Mouse (Mus musculus): ENCODE data around the gene Aicda. TPM values are rescaled to one million over a fixed set of nuclear protein-coding genes. Genes with fewer than 3 reads are reported as not detected.

Aicda gene
- total and polyA plus RNA-seq, 3 experiments = 5.4 to 41.1 (median 33.3) TPM

GRCm38 (mm10) chr6:122565070-122565784, 11.6 kb downstream of the Aicda start:
- in situ Hi-C loops (cut with MboI; ENCODE audit: low pct_ligation_motif_present, low pct_unique_long_range_greater_than_20kb, low sequenced_read_pairs) = no loop called here
- no peak overlapping the region for H3K27ac ChIP-seq (ENCODE audit: insufficient read depth, low read depth)

GRCm38 (mm10) chr6:122569113-122569512, 15.5 kb downstream of the Aicda start:
- Histone ChIP-seq H3K9me3 (replicated peaks; ENCODE audit: low read length) (peaks cover 2% of the 10 kb centered on the region), H3K4me2 (ENCODE audit: insufficient read depth, low read depth, poor library complexity, severe bottlenecking) (no peak overlapping the region), H3K79me2 (replicated peaks; ENCODE audit: control insufficient read depth, extremely low read depth, insufficient read depth, poor library complexity, severe bottlenecking) (no peaks in the 10 kb centered on the region), H3K27me3 (replicated peaks) (no peaks in the 10 kb centered on the region), H3K27ac (ENCODE audit: insufficient read depth, low read depth) (no peak overlapping the region), H3K36me3 (replicated peaks in 1 of 2; ENCODE audit: control insufficient read depth in 1 of 2, insufficient read depth in 1 of 2, low read length in 1 of 2) (peaks cover 0 to 3% of the 10 kb centered on the region in 2 experiments), H3K9ac (ENCODE audit: insufficient read depth, low read depth) (no peak overlapping the region), H3K4me1 (ENCODE audit: control insufficient read depth in 1 of 2, insufficient read depth in 2 of 2) (peaks cover 10 to 40% of the 10 kb centered on the region in 2 experiments; a peak in 3 of 4 replicates), H3K4me3 (replicated peaks in 1 of 3; ENCODE audit: low read depth in 2 of 3, low read length in 2 of 3, poor library complexity in 1 of 3) (no peak overlapping the region)
- in situ Hi-C loops (cut with MboI; ENCODE audit: low pct_ligation_motif_present, low pct_unique_long_range_greater_than_20kb, low sequenced_read_pairs) = no loop called here
- dilution Hi-C loops (cut with MboI; ENCODE audit: extremely low pct_ligation_motif_present, extremely low pct_unique_long_range_greater_than_20kb, low sequenced_read_pairs) = no loop called here
- TF ChIP-seq MEF2A (IDR thresholded peaks at IDR 0.05; ENCODE audit: borderline replicate concordance, low read depth, low read length) (no peak), ZKSCAN1 (IDR thresholded peaks at IDR 0.05; ENCODE audit: borderline replicate concordance, low read depth, low read length) (no peak), SIN3A (IDR thresholded peaks at IDR 0.05; ENCODE audit: low read length) (no peak), NRF1 (IDR thresholded peaks at IDR 0.05; ENCODE audit: low read depth, low read length) (no peak), USF1 (IDR thresholded peaks at IDR 0.05; ENCODE audit: low read depth, low read length) (no peak), CHD2 (IDR thresholded peaks at IDR 0.05; ENCODE audit: low read length) (no peak), E2F4 (IDR thresholded peaks at IDR 0.05; ENCODE audit: insufficient replicate concordance, low read depth, low read length) (no peak), JUN (IDR thresholded peaks at IDR 0.05; ENCODE audit: insufficient read depth, low read depth, low read length) (no peak), RAD21 (IDR thresholded peaks at IDR 0.05; ENCODE audit: low read depth, low read length) (no peak), NELFE (IDR thresholded peaks at IDR 0.05; ENCODE audit: low read depth, low read length) (no peak)
- no peak for DNase-seq (ENCODE audit: extremely low read depth)

More at GRCm38 (mm10) chr6:122565070-122565784, 11.6 kb downstream of the Aicda start:
- Histone ChIP-seq H3K9ac (ENCODE audit: insufficient read depth, low read depth) (no peak overlapping the region), H3K4me2 (ENCODE audit: insufficient read depth, low read depth, poor library complexity, severe bottlenecking) (no peak overlapping the region), H3K4me3 (replicated peaks in 1 of 3; ENCODE audit: low read depth in 2 of 3, low read length in 2 of 3, poor library complexity in 1 of 3) (no peak overlapping the region), H3K36me3 (replicated peaks in 1 of 2; ENCODE audit: control insufficient read depth in 1 of 2, insufficient read depth in 1 of 2, low read length in 1 of 2) (peaks cover 0 to 37% of the 10 kb centered on the region in 2 experiments), H3K9me3 (replicated peaks; ENCODE audit: low read length) (peaks cover 2% of the 10 kb centered on the region), H3K79me2 (replicated peaks; ENCODE audit: control insufficient read depth, extremely low read depth, insufficient read depth, poor library complexity, severe bottlenecking) (no peaks in the 10 kb centered on the region), H3K27me3 (replicated peaks) (no peaks in the 10 kb centered on the region), H3K4me1 (ENCODE audit: control insufficient read depth in 1 of 2, insufficient read depth in 2 of 2) (peaks cover 3 to 18% of the 10 kb centered on the region in 2 experiments; a peak in 3 of 4 replicates)
- no peak for DNase-seq (ENCODE audit: extremely low read depth)
- dilution Hi-C loops (cut with MboI; ENCODE audit: extremely low pct_ligation_motif_present, extremely low pct_unique_long_range_greater_than_20kb, low sequenced_read_pairs) = no loop called here
- TF ChIP-seq MXI1 (IDR thresholded peaks at IDR 0.05; ENCODE audit: low read depth, low read length) (no peak), CTCF (conservative IDR thresholded peaks at IDR 0.05 in 1 of 2, IDR thresholded peaks at IDR 0.05 in 1 of 2; ENCODE audit: low read depth in 2 of 2, low read length in 2 of 2) (peak in 1 of 2 experiments; percentile 21; a peak in 1 of 4 replicates)

- TF ChIP-seq TBP (conservative IDR thresholded peaks at IDR 0.05; ENCODE audit: low read depth, low read length) (no peak), IRF4 (IDR thresholded peaks at IDR 0.05; ENCODE audit: low read depth, low read length) (no peak), NELFE (IDR thresholded peaks at IDR 0.05; ENCODE audit: low read depth, low read length) (no peak), MAFK (IDR thresholded peaks at IDR 0.05; ENCODE audit: insufficient replicate concordance, low read length) (no peak), USF2 (conservative IDR thresholded peaks at IDR 0.05; ENCODE audit: low read depth, low read length) (no peak), SMC3 (IDR thresholded peaks at IDR 0.05; ENCODE audit: low read depth, low read length) (no peak), POLR2A (IDR thresholded peaks at IDR 0.05; ENCODE audit: low read depth, low read length) (no peak), CHD2 (IDR thresholded peaks at IDR 0.05; ENCODE audit: low read length) (no peak), JUND (conservative IDR thresholded peaks at IDR 0.05; ENCODE audit: low read depth, low read length) (no peak), PAX5 (IDR thresholded peaks at IDR 0.05; ENCODE audit: low read length) (no peak), JUN (IDR thresholded peaks at IDR 0.05; ENCODE audit: insufficient read depth, low read depth, low read length) (no peak), HCFC1 (IDR thresholded peaks at IDR 0.05; ENCODE audit: low read depth, low read length) (no peak), ZNF384 (IDR thresholded peaks at IDR 0.05; ENCODE audit: low read depth, low read length) (no peak), SIN3A (IDR thresholded peaks at IDR 0.05; ENCODE audit: low read length) (no peak), POLR2AphosphoS2 (IDR thresholded peaks at IDR 0.05; ENCODE audit: low read depth, low read length) (no peak), ZC3H11A (IDR thresholded peaks at IDR 0.05; ENCODE audit: low read depth, low read length) (no peak), CTCF (conservative IDR thresholded peaks at IDR 0.05 in 1 of 2, IDR thresholded peaks at IDR 0.05 in 1 of 2; ENCODE audit: low read depth in 2 of 2, low read length in 2 of 2) (no peak)
- Histone ChIP-seq H3K4me3 (replicated peaks in 1 of 3; ENCODE audit: low read depth in 2 of 3, low read length in 2 of 3, poor library complexity in 1 of 3) (no peak overlapping the region), H3K9me3 (replicated peaks; ENCODE audit: low read length) (peaks cover 2% of the 10 kb centered on the region), H3K79me2 (replicated peaks; ENCODE audit: control insufficient read depth, extremely low read depth, insufficient read depth, poor library complexity, severe bottlenecking) (no peaks in the 10 kb centered on the region), H3K4me2 (ENCODE audit: insufficient read depth, low read depth, poor library complexity, severe bottlenecking) (no peak overlapping the region), H3K27ac (ENCODE audit: insufficient read depth, low read depth) (no peak overlapping the region), H3K4me1 (ENCODE audit: control insufficient read depth in 1 of 2, insufficient read depth in 2 of 2) (peaks cover 10 to 40% of the 10 kb centered on the region in 2 experiments; a peak in 3 of 4 replicates), H3K27me3 (replicated peaks) (no peaks in the 10 kb centered on the region), H3K36me3 (replicated peaks in 1 of 2; ENCODE audit: control insufficient read depth in 1 of 2, insufficient read depth in 1 of 2, low read length in 1 of 2) (peaks cover 0 to 3% of the 10 kb centered on the region in 2 experiments), H3K9ac (ENCODE audit: insufficient read depth, low read depth) (no peak overlapping the region)
- DNase-seq (ENCODE audit: extremely low read depth) = no peak
- dilution Hi-C loops (cut with MboI; ENCODE audit: extremely low pct_ligation_motif_present, extremely low pct_unique_long_range_greater_than_20kb, low sequenced_read_pairs) (no loop called here), in situ Hi-C loops (cut with MboI; ENCODE audit: low pct_ligation_motif_present, low pct_unique_long_range_greater_than_20kb, low sequenced_read_pairs) (no loop called here)
These were observed 16.2 kb downstream of the Aicda start for GRCm38 (mm10) chr6:122569762-122570161.

Data from CH12.LX (cell line).